Mouse (Mus musculus) frontal cortex, postnatal 25 days (tissue): ENCODE measurements around the gene Prps1l1.

ENCODE experiments used
- DNase-seq, 2 experiments: peaks; one replicate each; pipeline ENCODE4 v3.0.0; 2022; ENCODE audit warnings: low spot score in 2 of 2

Gene Prps1l1

DNA sequence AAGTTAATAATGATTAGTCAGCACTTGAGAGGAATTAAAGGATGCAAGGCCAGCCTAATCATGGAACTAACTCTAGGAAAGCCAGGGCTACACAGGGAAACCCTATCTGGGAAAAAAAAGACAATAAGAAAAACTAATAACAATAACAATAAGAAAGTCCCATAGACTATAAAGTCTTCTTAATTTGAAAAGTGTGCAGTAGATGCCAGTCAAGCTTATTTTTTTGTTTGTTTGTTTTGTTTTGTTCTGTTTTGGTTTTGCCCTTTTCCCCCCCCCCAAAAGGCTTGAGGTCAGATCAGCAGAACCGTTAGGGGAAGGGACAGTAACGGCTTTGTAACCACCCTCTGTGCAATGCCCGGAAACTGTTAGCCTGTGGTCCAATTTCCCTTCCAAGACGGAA is at the start of gene Prps1l1:
Gene Prps1l1, plus strand, starts transcription at position 301 of the 400 bp plus-strand sequence.
- DNase-seq = no peak

DNA sequence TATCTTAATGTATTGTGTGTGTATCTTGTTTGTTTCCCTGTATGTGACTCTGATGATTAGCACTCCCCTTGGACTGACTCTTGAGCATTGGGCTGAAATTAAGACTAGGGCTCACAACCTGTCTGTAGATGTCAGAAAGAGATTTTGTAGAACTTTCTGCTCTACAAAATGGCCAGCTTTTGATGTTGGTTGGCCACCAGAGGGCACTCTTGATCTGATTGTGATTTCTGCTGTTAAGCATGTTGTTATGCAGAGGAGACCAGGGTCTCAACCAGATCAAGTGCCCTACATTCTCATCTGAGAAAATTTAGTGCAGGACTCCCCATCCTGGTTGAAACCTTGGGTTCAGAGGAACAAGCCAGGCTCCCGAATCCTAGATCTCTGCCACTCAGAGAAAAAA is 46.6 kb upstream of the Prps1l1 start:
- no peak for DNase-seq

DNA sequence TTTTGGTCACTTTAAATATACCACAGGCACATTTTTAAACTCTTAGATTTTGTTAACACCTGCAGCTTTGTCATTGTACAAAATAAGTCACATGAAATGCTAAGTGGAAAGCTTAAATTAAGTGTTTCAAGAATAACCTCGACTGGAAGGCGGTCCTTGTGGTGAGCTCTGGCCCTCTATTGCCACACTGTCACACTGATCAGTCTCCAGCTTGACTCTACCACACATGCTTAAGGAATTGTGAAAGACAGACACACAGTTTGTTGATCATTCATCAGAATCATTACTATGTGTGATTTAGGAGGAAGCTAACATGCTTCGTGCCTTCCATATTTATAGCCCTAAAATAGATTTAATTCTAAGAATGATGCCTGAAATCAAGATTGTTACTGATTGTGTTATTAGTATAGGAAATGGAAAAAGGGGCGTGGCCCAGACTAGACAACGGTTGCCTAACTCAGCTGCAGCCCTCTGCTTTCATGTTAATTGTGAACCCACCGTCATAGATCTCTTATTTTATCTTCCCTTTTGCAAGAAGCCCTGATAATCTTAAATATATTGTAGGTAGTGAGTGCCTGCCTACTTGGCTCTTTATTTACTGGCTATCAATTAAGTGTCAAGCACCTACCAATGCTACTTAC is 35.4 kb upstream of the Prps1l1 start:
- DNase-seq = no peak

DNA sequence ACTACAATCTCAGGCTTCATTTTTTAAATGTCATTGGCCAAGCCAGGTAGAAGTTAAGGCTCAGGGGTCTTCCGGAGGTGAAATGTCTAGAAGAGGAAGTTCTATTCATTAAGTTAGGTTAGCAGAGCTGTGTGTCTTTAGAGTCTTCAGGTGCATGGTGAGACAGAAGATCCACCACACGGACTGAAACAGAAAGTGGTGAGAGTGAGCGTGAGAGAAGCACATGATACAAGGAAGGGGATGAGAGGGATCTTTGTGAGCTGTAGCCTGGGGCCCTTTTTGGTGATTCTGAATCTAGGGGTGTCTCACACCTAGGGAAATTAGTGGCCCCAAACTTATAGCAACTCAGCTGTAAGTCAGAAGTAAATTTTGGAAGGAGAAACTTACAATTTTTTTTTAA is 8.6 kb upstream of the Prps1l1 start:
- no peak for DNase-seq

DNA sequence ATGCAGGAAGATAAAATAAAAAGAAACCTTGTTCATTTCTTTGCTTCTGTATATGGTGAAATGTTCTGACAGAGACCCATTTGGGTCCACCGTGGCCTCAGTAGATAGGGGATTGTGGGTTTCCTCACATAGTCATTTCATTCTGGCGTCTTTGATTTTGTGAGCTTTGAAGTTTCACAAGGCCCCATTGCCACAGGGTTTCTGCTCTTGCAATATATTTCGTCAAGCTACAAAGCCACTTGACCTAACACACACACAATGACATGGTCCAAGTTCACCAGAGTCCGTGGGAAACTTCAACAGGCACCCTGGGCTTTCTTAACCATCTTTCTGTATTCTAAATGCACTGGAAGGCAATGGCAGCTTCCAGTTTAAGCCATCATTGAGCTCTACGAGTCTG is 1.3 kb downstream of the Prps1l1 start:
- no peak for DNase-seq

DNA sequence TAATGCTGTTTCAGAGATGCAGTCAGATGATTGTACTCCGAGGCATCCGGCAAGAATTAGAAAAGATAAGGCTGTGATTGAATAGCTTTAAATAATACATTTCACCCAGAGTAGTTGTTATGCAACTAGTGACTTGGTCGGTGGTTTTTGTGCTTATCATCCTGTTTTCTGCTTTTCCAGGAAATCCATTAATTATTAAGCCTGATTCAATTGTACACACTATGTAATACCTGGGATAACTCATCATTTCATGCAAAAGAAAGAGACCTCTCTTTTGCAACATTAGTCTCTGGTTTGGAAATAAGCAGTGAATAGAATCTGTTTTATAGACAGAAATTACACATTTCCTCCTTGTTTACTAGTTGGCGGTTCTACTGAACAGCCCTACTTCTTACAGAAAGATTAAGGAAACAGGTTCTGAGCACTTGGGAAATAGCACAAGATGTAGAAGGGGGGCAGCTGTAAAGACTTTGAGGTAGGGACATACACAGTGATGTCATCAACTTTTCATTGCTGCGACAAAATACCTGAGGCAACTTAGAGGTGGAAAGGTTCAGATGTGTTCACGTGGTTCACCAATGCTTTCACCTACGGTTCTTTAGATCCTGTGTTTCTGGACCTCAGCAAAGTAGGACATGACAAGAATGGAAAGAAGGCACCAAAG is 5.1 kb downstream of the Prps1l1 start:
- DNase-seq = no peak

DNA sequence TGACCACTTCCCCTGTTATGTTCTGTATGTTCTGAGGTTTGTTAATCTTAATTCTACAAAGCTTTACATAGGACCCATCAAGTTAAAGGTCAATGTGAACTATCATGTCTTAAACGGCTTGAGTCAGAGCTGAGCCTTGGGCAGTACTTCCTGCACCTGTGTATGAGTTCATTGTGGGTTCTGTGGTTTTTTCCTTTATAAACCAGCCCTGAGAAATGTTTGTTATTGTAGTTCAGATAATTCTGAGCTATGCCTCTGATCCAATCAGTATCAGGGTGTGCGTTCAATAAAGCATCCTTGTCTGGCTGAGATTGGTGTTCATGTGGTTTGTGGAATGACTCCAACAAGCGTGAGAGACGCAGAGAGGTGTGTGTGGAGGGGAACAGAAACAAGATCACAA is 5.8 kb downstream of the Prps1l1 start:
- no peak for DNase-seq

DNA sequence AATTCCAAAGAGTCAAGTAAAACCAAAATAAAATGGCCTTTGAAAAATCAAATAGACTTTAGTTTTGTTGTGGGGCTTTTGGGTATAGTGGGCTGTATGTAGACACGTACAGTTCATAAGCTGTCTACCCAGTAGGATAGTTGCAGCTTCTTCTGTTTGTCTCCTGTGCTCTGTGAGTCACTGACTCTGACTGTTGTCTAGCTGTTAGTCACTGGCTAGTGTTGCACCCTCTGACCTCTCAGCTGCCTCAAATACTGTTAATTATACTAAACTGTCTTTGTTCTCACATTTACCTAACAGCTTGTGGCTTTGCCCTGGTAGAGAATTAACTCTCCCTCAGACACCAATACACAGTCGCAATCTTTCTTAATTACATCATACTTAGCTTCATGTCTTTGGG is 7.3 kb downstream of the Prps1l1 start:
- no peak for DNase-seq

DNA sequence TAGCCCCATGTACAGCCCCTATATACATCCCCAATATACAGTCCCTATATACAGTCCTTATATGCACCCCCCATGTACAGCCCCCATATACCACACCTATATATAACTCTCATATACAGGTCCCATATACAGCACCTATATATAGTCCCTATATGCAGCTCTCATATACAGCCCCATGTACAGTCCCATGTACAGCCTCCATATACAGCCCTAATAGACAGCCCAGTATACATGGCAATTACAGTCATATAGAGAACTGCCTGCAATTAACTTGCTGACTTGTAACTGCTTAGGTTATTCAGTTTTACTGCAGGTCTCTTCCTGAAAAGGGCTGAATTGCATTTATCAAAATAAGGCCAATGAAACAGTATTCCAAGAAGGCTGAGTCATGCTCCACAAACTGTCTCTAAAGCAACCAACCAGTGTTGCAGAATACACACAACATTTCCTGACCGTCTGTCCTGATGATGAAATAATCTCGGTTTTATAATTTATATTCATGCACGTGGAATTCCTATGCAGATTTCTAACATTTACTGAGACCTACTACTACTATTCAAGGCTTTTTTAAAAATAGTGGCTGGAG is 13.1 kb downstream of the Prps1l1 start:
- DNase-seq = no peak

DNA sequence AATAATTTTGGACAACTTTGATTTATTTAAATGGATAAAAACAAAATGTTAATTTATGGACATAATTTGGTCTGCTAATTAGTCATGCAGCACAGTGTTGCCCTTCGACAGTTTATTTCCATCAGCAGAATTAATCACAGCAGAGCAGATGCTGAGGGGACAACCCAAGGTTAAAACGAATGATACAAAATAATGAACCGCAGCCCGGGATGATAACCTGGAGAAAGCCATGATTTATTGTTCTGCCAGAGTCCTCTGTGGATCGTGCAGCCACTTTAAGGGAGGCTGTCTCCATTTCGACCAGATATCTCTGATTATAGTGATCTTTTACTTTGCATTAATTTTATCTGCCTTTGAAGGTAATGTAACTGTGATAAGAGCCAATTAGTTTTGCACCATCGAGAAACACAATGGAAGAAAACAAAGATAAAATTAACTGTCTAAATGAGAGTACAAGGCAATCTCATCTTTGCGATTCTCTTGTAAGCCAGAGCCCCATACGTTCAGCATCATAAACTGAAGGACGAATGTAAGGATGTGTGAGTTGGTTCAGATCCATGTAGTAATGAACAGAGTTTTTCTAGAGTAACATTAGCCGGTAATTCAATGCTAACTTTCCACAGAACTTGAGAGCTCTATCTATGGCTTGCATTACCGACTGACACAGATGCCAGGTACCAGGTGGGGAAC is 14.4 kb downstream of the Prps1l1 start:
- no peak for DNase-seq

DNA sequence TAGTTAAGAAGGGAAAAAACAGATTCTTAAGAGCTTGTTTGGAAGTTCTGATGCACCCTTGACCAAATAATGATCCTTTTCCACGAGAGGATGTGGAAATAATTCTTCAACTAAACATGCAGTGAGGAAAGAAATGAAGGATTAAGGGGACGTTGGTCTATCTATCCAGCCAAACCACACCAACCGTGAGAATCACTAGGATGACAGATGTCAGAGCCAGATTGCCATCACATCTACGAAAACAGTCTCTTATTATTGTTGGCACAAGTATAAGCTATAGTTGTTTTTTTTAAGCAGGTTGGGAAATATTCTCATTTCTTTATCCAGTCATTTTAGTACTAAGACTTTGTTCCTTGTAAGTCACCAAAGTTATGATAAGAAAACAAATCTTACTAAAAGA is 15.8 kb downstream of the Prps1l1 start:
- no peak for DNase-seq

DNA sequence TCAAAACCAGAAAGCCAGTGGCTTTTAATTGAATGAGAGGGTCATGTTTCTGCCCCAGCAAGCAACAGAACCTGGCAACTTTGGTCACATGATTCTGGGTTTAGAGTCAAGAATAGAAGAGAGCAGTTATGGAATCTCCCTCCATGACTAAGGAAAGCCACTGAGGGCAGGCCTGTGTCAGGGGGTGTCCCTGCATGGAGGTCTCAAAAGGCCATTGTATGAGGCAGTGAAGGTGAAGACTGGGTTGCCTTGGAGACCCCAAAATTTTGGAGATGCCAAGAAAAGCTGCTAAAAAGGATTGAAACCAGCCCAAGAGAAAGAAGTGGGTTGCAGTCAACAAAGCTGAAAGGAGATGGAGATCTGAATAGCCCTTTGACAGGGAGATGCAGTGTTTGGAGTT is 21.2 kb downstream of the Prps1l1 start:
- DNase-seq = no peak

DNA sequence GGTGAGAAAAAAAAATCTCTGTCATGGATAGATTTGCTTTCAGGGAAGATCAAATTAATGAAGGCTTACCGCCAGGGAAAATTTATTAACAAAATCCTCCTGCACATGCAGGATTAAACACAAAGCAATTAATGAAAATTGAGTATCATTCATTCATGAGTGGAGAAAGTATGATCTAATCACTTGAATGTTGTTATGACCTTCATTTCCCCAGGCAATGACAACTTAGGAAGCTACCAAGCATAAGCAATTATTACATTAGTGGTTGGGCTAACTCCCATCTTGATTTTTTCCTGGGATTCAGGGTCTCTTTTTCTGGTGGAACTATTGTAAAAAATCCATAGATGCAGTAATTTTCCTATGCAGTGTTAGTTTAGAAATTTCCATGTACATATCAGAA is 23.3 kb downstream of the Prps1l1 start:
- DNase-seq = no peak

DNA sequence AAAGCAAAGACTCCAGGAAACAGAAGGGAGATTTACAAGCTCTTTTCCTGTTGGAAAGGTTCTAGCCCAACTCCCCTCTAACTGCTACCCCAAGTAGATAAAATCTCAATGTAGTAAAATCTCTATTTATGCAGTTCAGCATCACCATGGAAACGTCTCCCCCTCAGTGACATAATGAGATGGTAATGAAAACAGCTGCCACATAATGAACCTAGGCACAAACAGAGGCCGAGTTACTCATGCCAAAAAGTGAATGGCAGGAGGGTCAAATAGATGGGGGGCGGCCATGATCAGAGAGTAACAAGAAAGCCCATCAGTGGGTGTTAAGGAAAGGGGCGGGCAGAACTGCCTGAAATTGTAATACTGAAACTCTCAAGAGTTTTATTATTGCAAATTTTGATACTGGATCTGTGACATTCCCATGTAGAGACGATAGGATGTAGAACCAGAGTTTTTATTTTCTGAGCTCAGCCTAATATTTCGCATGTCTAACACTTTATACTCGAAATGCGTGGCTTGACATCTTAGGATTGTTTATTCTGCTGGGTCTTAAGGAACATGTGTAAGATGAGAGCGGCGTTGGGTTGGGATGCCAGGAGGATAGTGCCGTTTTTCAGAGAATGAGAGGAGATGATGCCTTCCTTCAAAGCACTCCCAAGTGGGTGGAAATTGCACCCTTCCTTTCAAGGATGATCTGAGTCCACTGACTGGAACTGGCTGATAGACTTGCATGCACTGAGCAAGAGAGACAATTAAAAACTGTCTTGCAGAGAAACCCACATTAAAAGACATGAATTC is 24.0 kb downstream of the Prps1l1 start:
- peak in 1 of 2 experiments; percentile 14 for DNase-seq

DNA sequence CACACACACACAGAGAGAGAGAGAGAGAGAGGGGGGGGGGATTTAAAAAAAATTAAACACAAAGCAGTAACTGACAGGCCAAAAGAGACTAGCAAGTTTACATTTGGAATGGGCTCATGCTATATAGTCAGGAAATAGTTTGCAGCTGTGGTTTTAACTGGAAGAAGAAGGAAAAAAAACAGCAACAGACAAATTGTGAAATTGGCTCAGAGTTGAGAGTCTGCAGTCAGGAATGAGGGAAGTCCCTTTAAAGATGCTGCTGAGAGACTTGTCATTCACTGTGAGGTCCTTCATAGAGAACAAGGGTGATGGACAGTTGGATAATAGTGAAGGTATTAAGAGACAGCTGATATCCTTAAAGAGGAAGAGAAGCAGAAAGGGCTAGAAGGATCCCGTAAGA is 26.9 kb downstream of the Prps1l1 start:
- DNase-seq = no peak

DNA sequence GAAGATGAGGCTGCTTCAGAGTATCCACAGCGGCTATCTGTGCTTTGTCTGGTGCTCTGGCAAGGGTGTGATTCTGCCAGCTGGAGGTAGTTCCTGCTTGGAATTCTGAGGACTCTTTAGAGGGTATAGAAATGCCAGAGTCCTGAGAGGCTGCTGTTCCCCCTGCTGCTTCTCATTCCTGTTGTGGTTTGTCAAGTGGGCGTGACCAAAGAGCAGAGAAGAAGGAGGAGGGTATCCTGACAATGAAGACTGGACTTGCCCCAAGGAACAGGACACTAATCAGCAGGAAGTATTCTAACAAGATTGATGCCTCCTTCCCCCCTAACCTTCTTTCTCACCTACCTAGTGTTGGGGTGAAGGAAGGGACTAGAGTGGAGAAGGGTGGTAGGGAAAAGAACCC is 29.4 kb downstream of the Prps1l1 start:
- DNase-seq = no peak

DNA sequence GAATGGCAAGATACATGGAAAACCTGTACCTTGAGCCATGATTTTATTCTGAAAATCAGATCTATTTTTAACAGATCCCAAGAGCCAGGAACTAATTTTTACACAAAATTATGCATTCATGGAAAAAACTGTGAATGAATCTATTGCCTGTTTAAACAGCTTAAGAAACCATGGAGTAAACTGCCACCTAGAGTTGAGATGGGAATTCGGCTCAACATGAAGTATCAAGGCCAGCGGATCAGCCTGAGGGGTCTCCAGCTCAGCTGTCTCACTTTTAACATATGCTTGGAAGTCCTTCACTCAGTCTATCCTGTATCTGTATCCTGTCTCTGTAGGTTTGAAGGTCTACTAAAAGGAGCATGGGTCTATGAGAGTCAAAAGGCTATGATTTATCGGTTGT is 31.5 kb downstream of the Prps1l1 start:
- DNase-seq = no peak

DNA sequence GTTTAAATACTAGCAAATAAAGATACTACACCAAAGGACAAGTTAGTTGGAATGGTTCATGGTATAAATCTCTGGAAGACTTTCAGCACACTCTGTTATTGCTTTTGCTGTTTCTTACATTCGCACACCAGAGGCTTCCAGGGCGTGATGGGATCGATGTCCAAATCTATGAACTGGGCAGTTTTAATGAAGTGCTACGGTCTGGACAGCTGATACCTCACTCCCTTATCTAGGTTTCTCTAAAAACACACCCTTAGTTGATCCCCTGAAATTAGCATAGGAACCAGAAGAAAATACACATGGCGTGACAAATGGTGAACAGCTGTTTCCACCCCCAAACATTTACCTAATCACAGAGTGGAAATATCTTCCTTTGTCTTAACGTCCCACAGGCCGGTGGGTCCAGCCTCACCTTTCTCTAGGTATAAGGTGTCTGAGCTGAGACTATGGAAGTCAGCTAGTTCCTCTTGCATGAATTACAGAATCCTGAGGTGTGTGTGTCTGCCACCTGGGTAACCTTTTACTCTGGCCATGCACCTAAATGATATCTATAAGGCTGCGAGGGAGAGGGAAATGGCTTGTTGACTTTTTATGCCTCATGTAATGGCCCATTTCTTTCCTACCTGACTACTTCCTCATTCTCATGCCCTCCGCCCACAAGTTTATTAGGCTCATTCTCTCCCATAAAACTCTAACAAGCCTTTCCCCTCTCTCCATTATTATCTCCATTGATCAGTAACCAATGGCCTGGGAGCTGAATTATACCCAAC is 32.1 kb downstream of the Prps1l1 start:
- no peak for DNase-seq

DNA sequence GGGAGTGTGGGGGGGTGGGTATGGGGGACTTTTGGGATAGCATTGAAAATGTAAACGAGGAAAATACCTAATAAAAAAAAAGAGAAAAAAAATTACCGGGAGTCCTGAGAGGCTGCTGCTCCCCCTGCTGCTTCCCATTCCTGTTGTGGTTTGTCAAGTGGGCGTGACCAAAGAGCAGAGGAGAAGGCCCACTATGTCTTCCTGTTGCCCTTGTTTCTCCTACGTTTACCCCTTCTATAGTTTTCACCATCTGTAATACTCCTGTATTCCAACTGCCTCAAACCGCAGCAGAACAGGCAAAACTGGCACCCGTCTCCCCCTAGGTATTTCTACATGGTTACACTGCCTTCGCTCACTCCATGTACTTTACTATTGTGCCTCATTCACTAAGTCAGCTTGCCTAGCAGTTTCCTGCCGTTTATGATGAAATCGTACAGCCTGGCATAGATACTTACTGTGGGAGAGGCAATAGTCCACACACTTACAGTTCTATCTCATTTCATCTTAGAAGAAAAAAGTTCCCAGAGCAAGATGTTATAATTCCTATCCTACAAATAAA is 34.2 kb downstream of the Prps1l1 start:
- DNase-seq = no peak

DNA sequence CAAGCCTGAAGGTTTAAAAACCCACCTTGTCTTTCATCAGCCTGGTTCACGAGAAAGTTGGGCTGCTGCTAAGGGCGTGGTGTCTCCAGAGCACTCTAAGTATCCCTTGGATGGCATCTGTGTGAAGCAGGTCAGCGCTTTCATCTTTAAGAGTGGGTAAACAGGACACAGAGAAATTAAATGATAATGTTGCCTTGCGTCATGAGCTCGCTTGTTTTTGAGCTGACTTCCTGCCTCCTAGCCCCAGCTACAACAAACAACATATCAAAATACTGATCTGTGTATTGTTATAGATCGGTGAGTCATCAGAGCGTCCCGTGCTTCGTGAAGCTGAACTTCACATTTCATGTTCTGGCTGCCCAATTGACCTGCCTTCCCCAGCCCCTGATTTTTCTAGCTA is 36.7 kb downstream of the Prps1l1 start:
- no peak for DNase-seq

DNA sequence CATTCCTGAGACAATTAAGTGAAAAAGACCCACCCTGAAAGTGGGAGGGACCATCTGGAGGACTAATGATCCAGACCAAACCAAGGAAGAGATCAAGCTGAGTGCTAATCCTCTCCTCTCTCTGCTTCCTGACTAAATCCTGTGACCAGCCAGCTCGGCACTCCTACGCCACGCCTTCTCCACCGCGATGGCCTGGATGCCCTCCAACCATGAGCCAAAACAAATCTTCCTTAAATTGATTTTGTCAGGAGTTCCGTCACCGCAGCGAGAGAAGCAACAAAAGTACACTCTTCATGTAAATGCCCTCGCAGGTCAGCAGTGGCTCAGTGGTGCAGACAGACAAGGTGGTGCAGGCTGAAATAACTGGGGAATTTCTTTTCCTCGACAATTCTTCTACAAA is 37.5 kb downstream of the Prps1l1 start:
- DNase-seq = no peak
